Mouse (Mus musculus) MEL (cell line): ENCODE results near the gene Wars. TPM values are rescaled to one million over a fixed set of nuclear protein-coding genes. Genes with fewer than 3 reads are reported as not detected.

Experiments used
- DNase-seq: peaks from one replicate; pipeline ENCODE4 v3.0.0; 2011; ENCODE audit warnings: low read depth, low spot score
- H3K27ac ChIP-seq: 2 replicates; pipeline ENCODE4 v1.5.1; 2012; ENCODE audit warnings: low read depth, mild to moderate bottlenecking, control low read depth, low read length, moderate library complexity; ENCODE audit not compliant: control insufficient read depth
- H3K27me3 ChIP-seq, 2 experiments: fragments of 150-350 bp in 1 of 2; sonication (generic) in 1 of 2; 2 replicates each; pipeline ENCODE4 v1.6.1; 2012; ENCODE audit warnings: low read length in 2 of 2, mild to moderate bottlenecking in 2 of 2, improper control_type of control experiment in 1 of 2, moderate library complexity in 1 of 2; ENCODE audit not compliant: insufficient read depth in 2 of 2, control insufficient read depth in 1 of 2
- H3K36me3 ChIP-seq, 2 experiments: 2 replicates each; pipeline ENCODE4 v1.6.1; 2012 to 2014; ENCODE audit warnings: low read length in 2 of 2, improper control_type of control experiment in 1 of 2, inconsistent platforms in 1 of 2, mild to moderate bottlenecking in 1 of 2; ENCODE audit not compliant: insufficient read depth in 2 of 2, control insufficient read depth in 1 of 2
- H3K4me1 ChIP-seq, 2 experiments: fragments of 150-350 bp in 1 of 2; sonication (generic) in 1 of 2; 2 replicates each; pipeline ENCODE4 v1.6.1; 2012; ENCODE audit warnings: low read length in 2 of 2, improper control_type of control experiment in 1 of 2, mild to moderate bottlenecking in 1 of 2; ENCODE audit not compliant: insufficient read depth in 2 of 2, control insufficient read depth in 1 of 2
- H3K4me3 ChIP-seq, 2 experiments: fragments of 150-350 bp in 1 of 2; sonication (generic) in 1 of 2; 2 replicates each; pipeline ENCODE4 v1.5.1; 2012; ENCODE audit warnings: low read depth in 2 of 2, low read length in 2 of 2, mild to moderate bottlenecking in 2 of 2, moderate library complexity in 2 of 2, control low read depth in 1 of 2, improper control_type of control experiment in 1 of 2; ENCODE audit not compliant: control insufficient read depth in 1 of 2, insufficient read depth in 1 of 2
- H3K79me2 ChIP-seq: 2 replicates; pipeline ENCODE4 v1.6.1; 2012; ENCODE audit warnings: mild to moderate bottlenecking, low read length, moderate library complexity; ENCODE audit not compliant: control insufficient read depth, poor library complexity, insufficient read depth
- H3K9ac ChIP-seq: 2 replicates; pipeline ENCODE4 v1.6.1; 2012; ENCODE audit warnings: low read depth, mild to moderate bottlenecking, control low read depth, low read length, moderate library complexity; ENCODE audit not compliant: control insufficient read depth, poor library complexity, severe bottlenecking
- H3K9me3 ChIP-seq: fragments of 150-350 bp; sonication (generic); replicated peaks from 2 replicates; pipeline ENCODE4 v1.6.1; 2012; ENCODE audit warnings: mild to moderate bottlenecking, low read length, improper control_type of control experiment, moderate library complexity; ENCODE audit not compliant: insufficient read depth
- CHD2 ChIP-seq: IDR thresholded peaks from 2 replicates; pipeline ENCODE4 v1.6.1; 2011; ENCODE audit warnings: low read length, improper control_type of control experiment
- E2F4 ChIP-seq: IDR thresholded peaks from 2 replicates; pipeline ENCODE4 v1.6.1; 2011; ENCODE audit warnings: low read depth, low read length, improper control_type of control experiment, borderline replicate concordance
- ELF1 ChIP-seq: IDR thresholded peaks from 2 replicates; pipeline ENCODE4 v1.6.1; 2014; ENCODE audit warnings: low read depth, mild to moderate bottlenecking, inconsistent platforms, low read length, improper control_type of control experiment, moderate library complexity
- ETS1 ChIP-seq: IDR thresholded peaks from 2 replicates; pipeline ENCODE4 v1.6.1; 2012; ENCODE audit warnings: low read depth, mild to moderate bottlenecking, inconsistent platforms, low read length, improper control_type of control experiment, moderate library complexity
- GABPA ChIP-seq: IDR thresholded peaks from 2 replicates; pipeline ENCODE4 v1.6.1; 2012; ENCODE audit warnings: low read depth, mild to moderate bottlenecking, inconsistent platforms, low read length, improper control_type of control experiment, moderate library complexity
- GATA1 ChIP-seq: IDR thresholded peaks from 2 replicates; pipeline ENCODE4 v1.6.1; 2011; ENCODE audit warnings: low read depth, low read length, improper control_type of control experiment
- JUND ChIP-seq: IDR thresholded peaks from 2 replicates; pipeline ENCODE4 v1.6.1; 2011; ENCODE audit warnings: low read depth, mild to moderate bottlenecking, improper control_type of control experiment, low read length
- KAT2A ChIP-seq: conservative IDR thresholded peaks from 2 replicates; pipeline ENCODE4 v1.6.1; 2012; ENCODE audit warnings: low read depth, low read length, improper control_type of control experiment, inconsistent platforms
- MAFK ChIP-seq: IDR thresholded peaks from 2 replicates; pipeline ENCODE4 v1.6.1; 2011; ENCODE audit warnings: low read depth, mild to moderate bottlenecking, low read length, improper control_type of control experiment, borderline replicate concordance
- MEF2A ChIP-seq: IDR thresholded peaks from 2 replicates; pipeline ENCODE4 v1.6.1; 2014; ENCODE audit warnings: low read depth, mild to moderate bottlenecking, inconsistent platforms, low read length, improper control_type of control experiment; ENCODE audit not compliant: poor library complexity, insufficient replicate concordance, severe bottlenecking; ENCODE audit errors: extremely low read depth
- NELFE ChIP-seq: IDR thresholded peaks from 2 replicates; pipeline ENCODE4 v1.6.1; 2011; ENCODE audit warnings: low read depth, low read length, improper control_type of control experiment
- NRF1 ChIP-seq: IDR thresholded peaks from 2 replicates; pipeline ENCODE4 v1.6.1; 2014; ENCODE audit warnings: low read depth, mild to moderate bottlenecking, inconsistent platforms, low read length, improper control_type of control experiment, moderate library complexity; ENCODE audit not compliant: poor library complexity, insufficient read depth, severe bottlenecking
- POLR2A ChIP-seq, 2 experiments: IDR thresholded peaks; 2 replicates each; pipeline ENCODE4 v1.6.1; 2011 to 2012; ENCODE audit warnings: low read length in 2 of 2, mild to moderate bottlenecking in 2 of 2, control low read depth in 1 of 2, improper control_type of control experiment in 1 of 2, low read depth in 1 of 2, moderate library complexity in 1 of 2; ENCODE audit not compliant: control insufficient read depth in 1 of 2, insufficient read depth in 1 of 2, poor library complexity in 1 of 2
- POLR2AphosphoS5 ChIP-seq: IDR thresholded peaks from 2 replicates; pipeline ENCODE4 v1.6.1; 2012; ENCODE audit warnings: low read depth, borderline replicate concordance, mild to moderate bottlenecking, inconsistent platforms, low read length, moderate library complexity, mixed read lengths
- RCOR1 ChIP-seq: IDR thresholded peaks from 2 replicates; pipeline ENCODE4 v1.6.1; 2012; ENCODE audit warnings: low read depth, mild to moderate bottlenecking, inconsistent platforms, low read length, improper control_type of control experiment
- SIN3A ChIP-seq: IDR thresholded peaks from 2 replicates; pipeline ENCODE4 v1.6.1; 2012; ENCODE audit warnings: low read length, improper control_type of control experiment, inconsistent platforms
- SMC3 ChIP-seq: IDR thresholded peaks from 2 replicates; pipeline ENCODE4 v1.6.1; 2011; ENCODE audit warnings: low read depth, low read length, improper control_type of control experiment
- TAL1 ChIP-seq: IDR thresholded peaks from 2 replicates; pipeline ENCODE4 v1.6.1; 2012; ENCODE audit warnings: mild to moderate bottlenecking, inconsistent platforms, low read length, moderate library complexity, mixed read lengths
- TCF12 ChIP-seq: IDR thresholded peaks from 2 replicates; pipeline ENCODE4 v1.6.1; 2014; ENCODE audit warnings: low read depth, mild to moderate bottlenecking, inconsistent platforms, low read length, improper control_type of control experiment, moderate library complexity
- UBTF ChIP-seq: IDR thresholded peaks from 2 replicates; pipeline ENCODE4 v1.6.1; 2012; ENCODE audit warnings: low read depth, mild to moderate bottlenecking, inconsistent platforms, low read length, improper control_type of control experiment, moderate library complexity, borderline replicate concordance; ENCODE audit not compliant: insufficient read depth
- USF1 ChIP-seq: IDR thresholded peaks from 2 replicates; pipeline ENCODE4 v1.6.1; 2014; ENCODE audit warnings: low read depth, mild to moderate bottlenecking, inconsistent platforms, low read length, improper control_type of control experiment, moderate library complexity
- USF2 ChIP-seq, 2 experiments: IDR thresholded peaks; 2 replicates each; pipeline ENCODE4 v1.6.1; 2011 to 2012; ENCODE audit warnings: improper control_type of control experiment in 2 of 2, low read length in 2 of 2, borderline replicate concordance in 1 of 2, inconsistent platforms in 1 of 2, low read depth in 1 of 2, mild to moderate bottlenecking in 1 of 2; ENCODE audit not compliant: insufficient read depth in 1 of 2
- ZKSCAN1 ChIP-seq: IDR thresholded peaks from 2 replicates; pipeline ENCODE4 v1.6.1; 2012; ENCODE audit warnings: low read depth, mild to moderate bottlenecking, inconsistent platforms, low read length, improper control_type of control experiment, moderate library complexity
- ZMIZ1 ChIP-seq: IDR thresholded peaks from 2 replicates; pipeline ENCODE4 v1.6.1; 2012; ENCODE audit warnings: low read depth, mild to moderate bottlenecking, inconsistent platforms, low read length, improper control_type of control experiment, moderate library complexity
- ZNF384 ChIP-seq: IDR thresholded peaks from 2 replicates; pipeline ENCODE4 v1.6.1; 2012; ENCODE audit warnings: low read depth, mild to moderate bottlenecking, inconsistent platforms, low read length, improper control_type of control experiment
- polyA plus RNA-seq, 2 experiments: library from polyadenylated mRNA; stranded (reverse) in 1 of 2; unstranded in 1 of 2; fragments of >175 nt in 1 of 2; fragments of >200 nt in 1 of 2; gene quantifications; 2 replicates each; pipeline versions ENCODE4 v1.2.1 to v1.2.4; 2012; ENCODE audit warnings: low replicate concordance in 2 of 2, low read depth in 1 of 2; ENCODE audit not compliant: insufficient read length in 2 of 2, insufficient read depth in 1 of 2, missing spikeins in 1 of 2
- total RNA-seq: library from RNA; depleted of rRNA; stranded (reverse); fragments of 300-350 nt; gene quantifications from 2 replicates; pipeline ENCODE4 v1.2.3, GENCODE M21; 2012

The Wars gene
- total and polyA plus RNA-seq, 3 experiments, result 85.7 to 836 (median 98.4) TPM

DNA sequence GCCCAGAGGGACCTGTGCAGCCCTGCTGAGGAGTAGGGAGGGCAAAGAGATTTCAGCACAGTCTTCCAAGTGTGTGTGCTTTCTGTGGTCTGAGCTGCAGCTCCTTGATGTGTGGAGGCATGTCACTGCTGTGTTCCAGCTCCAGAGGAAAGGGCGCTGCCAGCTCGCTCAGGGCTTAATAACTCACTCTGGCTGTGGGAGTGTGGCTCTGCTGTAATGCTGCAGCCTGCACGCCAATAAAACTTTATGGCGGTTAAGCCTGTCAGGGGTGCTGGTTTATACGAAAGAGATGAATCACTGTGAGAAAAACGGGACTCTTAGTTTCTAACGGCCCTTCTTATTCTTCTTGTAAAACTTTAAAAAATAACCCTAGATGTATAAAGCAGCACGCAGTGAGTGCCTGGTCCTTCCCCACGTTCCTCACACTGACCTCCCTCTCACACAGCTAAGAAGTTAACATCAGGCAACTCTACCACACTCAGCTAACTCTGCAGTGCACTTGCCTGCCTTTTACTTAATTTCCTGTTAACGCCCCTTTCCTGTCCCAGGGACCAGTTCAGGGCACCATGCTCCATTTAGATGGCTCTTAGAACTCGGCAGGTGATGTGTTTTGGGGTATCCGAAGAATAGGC lies 20.9 kb upstream of the Wars start:
- Histone ChIP-seq H3K36me3 (no peaks in the 10 kb centered on the region), H3K9ac (no peak overlapping the region)

DNA sequence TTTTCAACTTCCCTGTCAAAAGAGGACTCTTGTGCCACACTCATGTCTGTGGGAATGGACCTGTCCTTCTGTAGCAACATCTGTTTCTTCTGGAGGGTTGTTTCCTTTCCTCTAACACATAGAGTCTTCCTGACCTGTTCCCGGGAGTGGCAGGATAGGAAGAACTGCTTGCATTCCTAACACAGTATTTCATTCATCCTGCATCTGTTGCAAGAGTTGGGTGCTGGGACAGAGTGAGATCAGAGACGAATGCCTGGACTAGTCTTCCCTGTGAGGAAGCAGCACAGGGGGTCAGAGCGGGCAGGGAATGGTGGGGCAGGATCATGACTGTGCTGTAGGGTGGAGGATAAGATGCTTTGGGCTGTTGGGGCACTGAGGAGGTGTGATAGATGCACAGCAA lies 20.2 kb upstream of the Wars start:
- no peaks in the 10 kb centered on the region for H3K27me3 ChIP-seq
- no peak overlapping the region for H3K9ac ChIP-seq
- no peaks in the 10 kb centered on the region for H3K9me3 ChIP-seq
- DNase-seq, result no peak
- H3K36me3 ChIP-seq, result no peaks in the 10 kb centered on the region
- no peak for TF ChIP-seq TCF12
- TF ChIP-seq ELF1, result no peak
- TF ChIP-seq NRF1, result no peak
- no peak for TF ChIP-seq NELFE
- TF ChIP-seq ZNF384, result no peak
- no peak for TF ChIP-seq TAL1
- TF ChIP-seq UBTF, result no peak
- TF ChIP-seq JUND, result no peak
- TF ChIP-seq USF1, result no peak
- no peak for TF ChIP-seq ETS1
- no peak for TF ChIP-seq POLR2A (IDR thresholded peaks at IDR 0.05; ENCODE audit: control insufficient read depth in 1 of 2, insufficient read depth in 1 of 2, low read depth in 1 of 2, low read length in 2 of 2, poor library complexity in 1 of 2)
- no peak for TF ChIP-seq MEF2A
- H3K4me1 ChIP-seq, result no peaks in the 10 kb centered on the region
- no peaks in the 10 kb centered on the region for H3K79me2 ChIP-seq
- no peak overlapping the region for H3K4me3 ChIP-seq
- H3K27ac ChIP-seq, result no peak overlapping the region

More for the DNA sequence above, 20.9 kb upstream of the Wars start:
- Histone ChIP-seq H3K4me3 (no peak overlapping the region), H3K27ac (no peak overlapping the region), H3K4me1 (no peaks in the 10 kb centered on the region), H3K79me2 (no peaks in the 10 kb centered on the region), H3K9me3 (no peaks in the 10 kb centered on the region), H3K27me3 (no peaks in the 10 kb centered on the region)
- no peak for DNase-seq
- TF ChIP-seq E2F4, result no peak
- TF ChIP-seq TCF12, result no peak
- TF ChIP-seq MAFK, result no peak
- TF ChIP-seq CHD2, result no peak
- TF ChIP-seq USF2 (IDR thresholded peaks at IDR 0.05; ENCODE audit: borderline replicate concordance in 1 of 2, insufficient read depth in 1 of 2, low read depth in 1 of 2, low read length in 2 of 2), result no peak
- TF ChIP-seq ETS1, result no peak
- no peak for TF ChIP-seq ELF1
- no peak for TF ChIP-seq ZKSCAN1
- no peak for TF ChIP-seq GATA1
- TF ChIP-seq SIN3A, result no peak
- TF ChIP-seq POLR2A (IDR thresholded peaks at IDR 0.05; ENCODE audit: control insufficient read depth in 1 of 2, insufficient read depth in 1 of 2, low read depth in 1 of 2, low read length in 2 of 2, poor library complexity in 1 of 2), result no peak
- no peak for TF ChIP-seq KAT2A
- no peak for TF ChIP-seq POLR2AphosphoS5
- TF ChIP-seq RCOR1, result no peak
- no peak for TF ChIP-seq NELFE
- TF ChIP-seq SMC3, result no peak
- TF ChIP-seq ZMIZ1, result no peak
- no peak for TF ChIP-seq GABPA
